Mouse (Mus musculus) skeletal muscle tissue, adult 2 months (tissue): ENCODE measurements around the gene Cryl1.

Source experiments
- DNase-seq: peaks from one replicate; pipeline ENCODE4 v3.0.0-alpha.2; 2012; ENCODE audit warnings: low read depth, low spot score

Cryl1 gene

DNA sequence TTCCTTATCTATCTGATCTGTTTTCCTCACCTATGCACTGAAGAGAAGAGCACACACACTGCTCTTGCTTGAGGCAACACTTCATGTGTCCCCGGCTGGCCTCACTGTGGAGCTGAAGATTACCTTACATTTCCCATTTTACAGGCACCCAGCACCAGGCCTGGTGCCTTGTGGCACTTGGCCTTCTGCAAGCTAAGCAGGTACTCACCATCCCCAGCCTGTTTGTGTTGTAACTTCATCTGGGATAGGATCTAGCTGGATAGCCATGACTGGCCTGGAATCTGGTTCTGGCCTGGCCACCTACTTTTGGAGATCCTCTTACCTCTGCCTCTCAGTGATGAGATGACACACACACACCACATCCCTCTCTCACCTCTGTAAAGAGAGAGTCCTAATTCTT, 79.5 kb downstream of the Cryl1 start:
- peak; percentile 91 for DNase-seq

DNA sequence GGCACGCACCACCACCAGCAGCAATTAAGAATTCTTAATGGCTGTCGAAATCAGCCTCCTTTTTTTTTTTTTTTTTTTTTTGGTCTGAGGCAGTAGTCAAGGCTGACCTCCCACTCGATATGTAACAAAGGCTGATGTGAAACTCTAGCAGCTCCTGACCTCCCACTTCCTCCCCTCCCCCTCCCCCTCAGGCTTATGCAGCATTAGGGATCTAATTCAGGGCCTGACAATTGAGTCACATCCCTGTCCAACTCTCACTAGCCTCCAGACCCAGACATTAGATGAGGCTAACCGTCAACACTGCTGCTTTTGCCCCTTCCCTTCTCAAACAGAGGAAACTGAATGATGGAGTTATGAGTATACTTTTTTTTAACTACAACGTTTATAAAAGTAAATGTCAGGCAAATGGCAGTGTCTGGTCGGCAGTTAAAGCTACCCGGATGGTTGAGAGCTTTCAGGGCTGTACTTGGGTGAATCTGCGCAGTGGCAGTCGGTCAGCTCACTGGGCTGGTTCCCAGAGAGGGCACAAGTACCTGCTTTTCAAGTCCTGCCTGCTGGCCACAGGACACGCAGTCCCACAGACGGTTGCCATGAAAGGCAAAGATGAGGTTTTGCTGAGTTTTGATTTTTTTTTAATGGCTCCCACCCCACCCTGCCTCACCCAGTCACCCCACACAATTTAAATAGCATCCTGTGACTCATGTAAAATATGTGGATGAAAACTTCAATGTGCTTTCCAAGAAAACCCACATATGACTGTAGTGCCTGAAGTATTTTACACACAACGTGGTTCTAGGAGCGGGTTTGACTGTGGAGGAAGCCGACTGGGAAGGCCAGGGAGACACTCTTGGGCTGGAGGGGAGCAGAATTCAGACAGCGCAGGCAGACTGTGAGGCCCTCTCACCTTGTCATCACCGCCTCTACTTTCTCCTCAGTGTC, 81.4 kb downstream of the Cryl1 start:
- no peak for DNase-seq

DNA sequence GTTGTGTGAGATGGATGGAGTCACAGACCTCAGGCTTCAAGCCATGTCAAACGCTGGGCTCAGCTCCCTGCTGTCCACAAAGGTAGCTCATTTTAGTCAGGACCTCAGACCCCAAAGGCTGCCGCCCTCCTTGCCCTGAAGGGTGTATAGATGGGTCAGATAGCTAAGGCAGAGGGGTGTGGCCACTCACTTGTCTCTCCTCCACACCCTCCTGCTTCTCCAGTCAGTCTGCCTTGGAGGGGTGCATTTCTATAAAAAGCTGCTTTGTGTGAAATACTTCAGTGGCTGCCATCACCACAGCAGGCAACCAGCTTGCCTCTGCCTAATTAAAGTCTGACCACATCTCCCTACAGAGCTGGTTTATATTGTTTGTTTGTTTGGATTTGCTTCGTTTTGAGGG, 82.4 kb downstream of the Cryl1 start:
- DNase-seq = no peak

DNA sequence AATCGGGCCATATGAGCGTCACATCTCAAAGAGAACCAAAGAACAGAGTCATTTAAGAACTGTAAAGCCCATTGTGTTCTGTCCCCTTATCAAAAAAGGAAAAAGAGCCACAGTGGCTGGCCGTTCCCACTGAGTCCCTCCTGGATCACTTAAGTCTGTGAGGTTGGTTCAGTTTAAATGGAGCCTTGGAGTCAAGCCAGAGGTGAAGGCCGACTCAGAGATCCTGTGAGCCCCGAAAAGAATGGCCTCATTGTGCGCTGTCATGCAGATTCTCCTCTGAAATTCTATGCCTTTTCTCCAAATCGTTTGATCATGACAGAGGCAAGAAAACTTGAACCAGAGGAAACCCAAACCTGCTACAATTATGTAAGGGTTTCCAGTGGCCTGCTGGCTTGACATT, 82.8 kb downstream of the Cryl1 start:
- DNase-seq = peak; percentile 24

DNA sequence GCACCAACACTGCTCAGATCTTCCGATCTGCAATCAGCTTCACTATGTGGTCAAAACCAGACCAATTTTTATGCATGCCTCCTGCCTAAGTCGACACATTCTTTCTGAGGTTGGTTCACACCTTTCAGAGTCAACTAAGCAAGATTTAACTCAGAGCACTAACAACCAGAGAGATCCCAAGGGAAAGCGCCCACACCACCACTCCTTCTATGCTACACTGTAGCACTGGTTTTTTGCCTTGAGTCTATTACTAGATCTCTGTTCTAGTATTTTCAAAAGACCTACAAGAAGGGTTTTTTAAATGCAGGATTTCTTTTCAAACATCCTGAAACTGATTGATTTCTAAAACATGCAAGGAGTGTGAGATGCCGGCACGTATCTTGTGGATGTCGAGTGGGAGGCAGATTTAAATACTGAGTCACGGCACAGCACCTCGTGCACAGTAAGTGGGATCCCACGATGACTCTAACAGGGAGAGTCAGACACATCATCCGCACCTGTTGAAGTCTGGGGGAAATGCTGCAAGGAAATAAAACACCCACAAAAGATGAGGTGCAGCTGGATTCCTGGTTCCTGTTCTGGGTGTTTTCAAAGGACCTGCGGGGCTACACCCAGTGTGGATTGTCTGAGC, 96.6 kb downstream of the Cryl1 start:
- no peak for DNase-seq

DNA sequence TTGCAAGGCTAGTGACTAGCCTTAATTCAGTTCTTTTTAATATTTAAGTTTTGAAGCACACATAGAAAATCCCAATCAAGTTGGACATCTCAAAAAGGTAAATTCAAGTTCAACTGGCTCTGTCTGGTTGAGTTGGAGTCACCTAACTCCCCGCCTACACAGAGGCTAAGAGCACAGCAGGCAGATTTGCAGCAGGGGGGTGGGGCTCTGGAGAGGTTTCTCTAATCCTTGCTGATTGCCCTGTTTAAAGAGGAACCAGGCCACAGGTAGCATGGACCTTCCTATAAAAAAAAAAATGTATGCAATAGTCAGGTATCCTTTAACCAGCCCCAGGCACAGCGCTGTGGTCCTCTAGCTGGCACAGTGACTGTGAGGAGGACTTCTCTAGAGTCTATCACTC, 97.8 kb downstream of the Cryl1 start:
- no peak for DNase-seq

DNA sequence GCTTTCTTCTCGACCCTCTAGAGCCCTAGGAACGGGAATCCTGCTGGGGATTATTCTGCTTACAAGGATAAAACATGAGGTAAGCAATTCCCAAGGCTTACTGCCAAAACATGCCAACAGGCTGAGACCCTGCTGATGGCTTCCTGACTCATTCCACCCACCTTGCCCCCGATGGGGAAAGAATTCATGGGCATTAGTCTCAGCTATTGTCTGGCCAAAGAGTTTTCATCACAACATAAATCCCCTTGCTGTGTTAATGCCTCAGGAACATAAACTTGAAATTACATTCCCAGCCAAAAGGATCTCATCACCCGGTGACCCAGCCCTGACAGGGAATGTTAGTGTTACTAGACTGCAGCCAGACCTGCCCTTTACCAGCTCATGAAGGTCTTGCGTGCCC, 100.7 kb downstream of the Cryl1 start:
- no peak for DNase-seq

DNA sequence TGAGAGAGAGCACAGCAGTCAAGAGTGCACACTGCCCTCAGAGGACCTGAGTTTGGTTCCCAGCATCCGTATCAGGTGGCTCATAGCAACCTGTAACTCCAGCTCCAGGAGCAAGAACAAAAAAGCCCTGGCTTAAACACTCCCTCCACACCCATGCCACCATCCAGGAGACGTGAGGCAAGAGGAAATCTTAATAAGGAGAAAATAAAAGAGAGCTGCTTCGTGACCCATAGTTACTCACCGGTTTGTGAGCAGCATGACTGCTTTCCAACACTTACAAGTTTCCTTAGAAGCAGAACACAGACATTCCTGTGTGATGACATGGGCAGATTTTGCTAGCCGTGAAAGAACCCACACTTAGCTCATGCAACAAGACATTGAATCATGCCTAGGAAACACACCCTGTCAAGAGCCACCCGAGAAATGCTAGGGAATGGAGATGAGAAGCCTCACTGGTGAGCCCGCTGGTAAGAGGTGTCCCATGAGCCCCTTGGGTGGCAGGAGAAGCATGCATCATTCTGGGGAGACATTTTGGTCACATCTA, 106.9 kb downstream of the Cryl1 start:
- DNase-seq = no peak

DNA sequence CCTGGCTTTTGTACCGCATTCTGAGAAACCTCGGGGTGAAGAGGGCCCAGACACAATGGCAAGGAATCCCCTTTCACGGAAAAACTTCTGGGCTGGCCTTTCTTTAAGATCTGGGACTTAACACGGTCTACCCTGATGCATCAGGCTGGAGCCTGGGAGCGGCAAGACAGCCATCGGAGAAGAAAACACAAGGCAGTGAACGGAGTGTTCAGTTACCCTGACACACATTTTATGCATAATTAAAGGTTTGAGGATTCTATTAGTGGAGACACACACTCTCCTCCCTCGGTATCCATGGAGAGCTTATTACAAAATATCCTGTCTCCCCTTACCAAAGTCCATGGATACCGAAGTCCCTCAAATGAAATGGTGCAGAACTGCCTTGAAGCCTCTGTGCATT, 109.2 kb downstream of the Cryl1 start:
- DNase-seq = no peak

DNA sequence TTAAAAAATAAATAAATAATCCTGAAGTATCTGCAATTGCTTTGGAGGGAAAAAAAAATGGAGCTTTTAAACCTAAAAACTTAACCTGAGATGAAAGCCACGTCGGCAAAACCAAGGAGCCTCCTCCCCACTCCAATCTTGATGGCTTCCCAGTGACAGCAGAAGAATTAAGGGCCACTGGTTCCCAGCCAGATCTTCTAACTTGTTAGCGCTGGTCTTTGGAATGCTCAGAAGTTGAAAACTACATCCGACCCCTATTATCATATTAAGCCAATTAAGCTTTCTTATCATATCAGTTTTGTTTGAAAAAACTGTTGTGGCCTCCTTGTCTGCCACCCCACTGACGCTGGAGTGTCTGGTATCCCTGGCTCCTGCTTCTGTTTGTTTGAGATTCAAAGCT, 114.5 kb downstream of the Cryl1 start:
- no peak for DNase-seq

DNA sequence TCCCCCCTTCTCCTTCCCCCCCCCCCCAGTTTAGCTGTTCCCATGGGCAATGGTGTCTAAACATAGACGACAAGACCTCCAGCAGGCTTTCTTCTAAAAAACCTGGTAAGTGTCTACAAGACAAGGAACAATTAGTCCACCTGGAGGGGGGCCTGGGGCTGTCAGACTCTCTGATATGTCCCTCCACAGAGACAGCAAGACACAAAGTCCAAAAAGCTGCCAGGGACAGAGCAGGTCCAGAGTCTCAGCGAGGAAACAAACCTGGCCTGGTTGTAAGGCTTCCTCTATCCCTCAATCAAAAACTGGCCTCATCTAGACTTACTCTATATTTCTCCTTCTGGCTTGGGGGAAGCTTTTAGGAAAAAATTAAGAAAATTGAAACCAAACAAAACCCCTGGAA, 115.7 kb downstream of the Cryl1 start:
- DNase-seq = no peak

DNA sequence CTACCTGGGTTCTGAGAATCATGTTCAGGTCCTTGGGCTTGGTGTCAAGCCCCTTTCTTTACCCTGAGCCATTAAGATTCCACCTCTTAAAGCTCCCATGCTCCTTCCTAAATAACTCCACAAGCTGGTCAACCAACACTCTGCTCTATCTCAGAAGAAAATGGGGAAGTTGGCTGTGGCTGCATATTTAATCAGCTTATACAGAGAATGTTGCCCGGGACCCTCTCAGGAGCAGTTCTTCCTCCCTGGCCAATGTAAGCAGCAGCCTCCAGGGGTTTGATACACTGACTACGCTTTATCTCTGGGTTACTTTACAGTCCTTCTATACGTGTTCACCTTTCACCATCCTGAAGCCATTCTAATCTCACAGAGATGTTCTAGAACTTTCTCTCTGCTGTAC, 117.5 kb downstream of the Cryl1 start:
- DNase-seq = no peak

DNA sequence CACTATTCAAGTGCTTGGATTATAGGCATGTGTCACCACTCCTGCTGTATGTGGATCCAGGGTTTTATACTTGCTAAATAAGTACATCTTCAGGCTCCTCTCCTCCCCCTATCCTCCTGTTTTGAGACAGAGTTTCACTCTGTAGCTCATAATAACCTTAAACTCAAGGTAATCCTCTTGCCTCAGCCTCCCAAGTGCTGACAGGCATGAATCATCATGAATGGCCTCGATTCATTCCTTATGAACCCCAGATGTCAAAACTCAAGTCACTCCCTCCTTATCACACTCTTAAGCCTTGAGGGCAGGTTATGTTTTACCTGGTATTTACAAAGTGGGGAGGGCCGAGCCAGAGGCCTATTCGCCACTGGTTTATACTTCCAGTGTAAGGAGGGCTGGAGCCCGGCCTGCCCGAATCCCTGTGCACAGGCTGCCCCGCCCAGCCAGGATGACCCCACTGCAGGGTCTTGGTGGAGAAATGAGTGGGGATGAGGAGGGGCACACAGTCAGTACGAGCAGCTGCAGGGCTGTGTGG, 121.8 kb downstream of the Cryl1 start:
- DNase-seq = no peak

DNA sequence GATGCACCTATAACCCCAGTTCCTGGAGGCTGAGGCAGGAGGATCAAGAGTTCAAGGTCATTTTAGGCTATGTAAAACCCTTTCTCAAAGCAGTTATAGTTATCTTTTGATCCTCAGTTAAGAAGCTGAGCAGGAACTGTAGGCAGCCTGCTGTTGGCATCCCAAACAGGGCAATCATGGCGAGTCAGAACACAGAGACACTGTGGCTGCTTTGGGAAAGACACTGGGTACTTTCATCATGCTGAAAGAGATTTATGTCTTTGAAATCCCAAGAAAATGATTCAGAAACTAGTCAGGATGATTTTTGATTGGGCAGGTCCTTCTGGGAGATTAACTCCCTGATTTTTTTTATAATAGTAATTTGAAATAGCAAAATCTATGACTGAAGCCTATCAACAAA, 126.0 kb downstream of the Cryl1 start:
- no peak for DNase-seq

DNA sequence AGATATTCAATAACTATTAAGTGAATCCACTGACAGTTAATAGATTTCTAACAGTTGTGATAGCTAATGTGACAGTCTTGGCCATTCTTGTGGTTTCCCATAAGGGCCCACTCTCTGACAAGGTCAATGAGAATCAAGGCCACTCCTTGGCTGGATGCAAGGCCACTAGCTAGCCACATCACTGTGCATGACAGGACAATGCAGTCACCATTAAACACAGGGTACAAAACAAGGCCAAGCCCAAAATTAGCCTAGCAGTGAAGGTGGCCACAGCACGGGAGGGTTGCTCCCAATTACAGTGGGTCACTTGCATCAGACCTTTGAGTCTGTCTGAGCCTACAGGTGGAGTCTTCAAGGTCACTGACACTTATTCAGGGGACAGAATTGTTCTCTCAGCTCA, 126.5 kb downstream of the Cryl1 start:
- no peak for DNase-seq

DNA sequence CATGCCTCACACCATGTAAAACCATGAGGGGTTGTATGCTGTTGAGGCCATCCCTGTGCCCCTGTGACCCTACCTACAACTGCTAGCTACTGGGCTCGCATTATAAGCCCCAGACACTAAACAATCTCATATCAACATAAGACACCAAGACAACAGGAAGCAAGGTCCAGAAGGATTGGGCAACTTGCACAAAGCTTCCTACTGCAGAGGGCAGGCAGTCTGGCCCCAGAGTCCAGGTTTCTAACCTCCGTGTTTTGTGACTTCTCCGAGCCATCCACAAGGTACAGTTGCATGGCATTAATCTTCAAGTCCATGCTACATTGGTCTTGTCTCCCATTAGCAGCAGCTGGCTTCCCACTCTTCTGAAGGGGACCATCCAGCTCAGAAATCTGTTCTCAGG, 129.4 kb downstream of the Cryl1 start:
- no peak for DNase-seq

DNA sequence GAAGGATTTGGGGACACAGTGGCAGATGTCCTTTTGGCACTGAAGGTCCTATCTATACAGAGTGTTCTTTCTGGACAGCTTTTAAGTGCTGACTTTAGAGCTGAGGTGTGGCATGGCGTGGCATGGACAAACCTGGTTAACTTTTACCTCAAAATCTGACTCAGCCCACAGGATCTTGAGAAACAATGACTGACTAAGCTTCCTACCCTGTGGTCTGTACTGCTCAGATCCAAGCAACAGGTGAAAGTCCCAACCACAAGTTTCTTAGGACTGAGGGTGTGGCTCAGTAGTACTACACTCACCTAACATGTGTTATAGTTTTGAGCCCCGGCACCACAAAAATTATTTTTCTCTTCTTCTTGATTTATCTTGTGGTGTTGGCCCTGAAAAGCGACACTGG, 130.0 kb downstream of the Cryl1 start:
- no peak for DNase-seq

DNA sequence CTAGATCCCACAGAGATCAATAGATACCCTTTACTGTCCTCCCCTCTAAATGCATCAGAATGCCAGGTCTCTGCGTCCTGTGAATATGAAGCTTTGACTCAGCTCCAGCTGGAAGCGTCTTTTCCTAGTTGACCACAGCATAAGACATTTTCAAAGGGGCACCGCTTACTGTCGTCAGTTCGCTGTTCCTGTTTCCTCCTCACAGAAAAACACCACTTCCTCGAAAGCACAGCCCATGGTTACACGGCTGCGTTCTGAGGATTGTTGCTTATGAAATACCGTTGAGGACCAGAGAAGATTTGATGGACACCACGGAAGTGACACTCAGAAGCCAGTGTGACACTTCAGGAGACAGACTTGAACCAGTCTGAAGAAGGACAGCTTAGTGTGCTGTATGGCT, 134.4 kb downstream of the Cryl1 start:
- no peak for DNase-seq

DNA sequence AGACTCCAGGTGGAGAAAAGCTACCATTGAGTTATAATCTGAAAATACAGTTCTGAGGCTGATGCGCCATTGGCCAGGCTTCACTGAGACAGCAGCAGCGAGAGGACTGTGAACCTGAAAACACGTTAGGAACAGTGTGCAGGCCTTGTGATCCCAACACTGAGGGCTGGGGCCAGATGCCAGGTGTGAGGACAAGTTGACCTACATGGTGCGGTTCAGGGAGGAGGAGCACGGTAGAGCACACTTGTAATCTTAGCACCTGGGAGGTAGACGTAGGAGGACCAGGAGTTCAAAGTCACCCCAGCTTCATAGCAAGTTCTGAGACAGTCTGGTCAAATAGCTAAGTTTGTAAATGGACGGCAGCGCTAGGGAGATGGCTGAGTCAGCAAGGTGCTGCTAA, 139.0 kb downstream of the Cryl1 start:
- DNase-seq = no peak

DNA sequence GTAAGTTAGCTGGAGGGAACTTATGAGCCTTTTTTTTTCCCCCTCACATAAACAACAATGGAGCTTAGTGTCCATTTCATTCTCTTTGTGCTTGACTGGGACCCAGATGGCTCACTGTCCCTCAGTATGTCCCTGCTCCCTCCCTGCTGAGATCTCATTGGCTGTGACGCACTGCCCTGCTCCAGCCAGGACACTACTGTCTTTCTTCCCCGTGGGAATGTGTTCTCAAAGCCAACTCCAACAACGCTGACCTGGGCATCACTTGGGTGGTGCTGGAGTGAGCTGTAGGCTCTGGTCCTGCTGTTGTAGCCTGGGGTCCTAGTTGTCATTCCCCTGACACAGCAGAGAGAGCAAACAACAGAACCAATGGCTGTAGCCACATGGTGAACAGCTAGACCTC, 149.7 kb downstream of the Cryl1 start:
- DNase-seq = no peak

DNA sequence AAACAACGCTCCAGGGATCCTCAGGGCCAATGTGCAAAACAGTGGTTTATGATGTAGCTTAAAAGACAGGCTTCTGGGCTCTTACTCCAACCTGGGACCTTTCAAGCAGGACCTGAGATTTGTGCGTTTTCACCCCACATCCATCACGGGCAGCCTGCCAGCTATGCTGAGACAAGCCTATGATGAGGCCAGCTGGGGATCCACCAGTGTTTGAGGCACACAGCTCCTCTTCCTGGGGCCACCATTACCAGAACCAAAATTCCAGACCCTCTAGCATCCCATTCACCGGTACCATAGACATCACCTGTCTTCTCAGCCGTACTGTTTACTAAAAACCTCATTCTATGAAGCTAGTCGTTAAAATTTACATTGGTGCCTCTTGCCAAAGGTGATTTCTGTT, 151.8 kb downstream of the Cryl1 start:
- DNase-seq = no peak

DNA sequence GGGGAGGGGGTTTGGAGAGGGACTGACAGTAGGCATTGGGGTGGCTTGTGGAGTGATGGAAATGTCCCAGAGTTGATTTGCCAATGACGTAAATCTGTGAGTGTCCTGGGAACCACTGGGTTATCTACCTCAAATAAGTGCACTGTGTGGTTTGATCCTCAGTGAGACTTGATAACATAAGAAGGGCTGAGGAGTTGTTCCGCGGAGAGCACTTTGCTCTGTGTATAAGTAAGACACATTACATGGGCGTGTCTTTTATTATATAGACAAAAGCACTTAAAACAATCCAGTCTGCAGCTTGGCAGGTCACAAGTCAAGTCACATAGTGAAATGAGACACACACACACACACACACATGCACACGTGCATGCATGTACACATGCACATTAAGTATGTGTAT, 155.4 kb downstream of the Cryl1 start:
- DNase-seq = no peak

DNA sequence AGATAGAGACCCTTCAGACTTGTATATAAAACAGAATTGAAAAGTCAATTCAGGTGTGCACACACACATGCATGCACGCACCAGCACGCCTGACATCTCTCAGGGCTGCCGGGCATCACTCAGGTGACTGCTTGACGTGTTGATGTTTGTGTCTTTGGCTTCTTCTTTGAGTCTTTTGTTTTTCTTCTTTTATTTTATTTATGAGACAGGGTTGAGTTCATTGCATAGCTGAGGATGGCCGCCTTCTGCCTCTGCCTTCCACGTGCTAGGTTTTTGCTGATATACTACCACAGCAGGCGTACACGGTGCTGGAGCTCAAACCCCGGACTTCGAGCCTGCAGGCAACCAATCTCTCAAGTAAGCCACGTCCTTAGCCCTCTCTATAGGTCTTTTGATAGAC, 163.1 kb downstream of the Cryl1 start:
- DNase-seq = no peak
